Mouse (Mus musculus) layer of hippocampus, adult 2 months (tissue): Measurements from ENCODE around the gene Lzts3. TPM values are rescaled to one million over a fixed set of nuclear protein-coding genes. Genes with fewer than 3 reads are reported as not detected.

Experiments used
- DNase-seq, 2 experiments: peaks; one replicate each; pipeline ENCODE4 v3.0.0; 2022; ENCODE audit warnings: low spot score in 2 of 2
- H3K27ac ChIP-seq: fragments of 200-600 bp; 2 replicates; pipeline ENCODE4 v1.8.1; 2022
- H3K4me3 ChIP-seq: fragments of 200-600 bp; 2 replicates; pipeline ENCODE4 v1.8.1; 2022; ENCODE audit warnings: mild to moderate bottlenecking
- CTCF ChIP-seq: fragments of 200-600 bp; conservative IDR thresholded peaks from 2 replicates; pipeline ENCODE4 v1.8.1; 2022; ENCODE audit warnings: antibody characterized with exemption, mild to moderate bottlenecking, moderate library complexity
- long read RNA-seq, 2 experiments: library from polyadenylated mRNA; stranded (forward); transcript quantifications; one replicate each; pipeline ENCODE4 v2.0.0; 2021; ENCODE audit warnings: borderline mapping rate in 2 of 2
- total RNA-seq, 2 experiments: library from RNA; stranded (reverse); gene quantifications; 2 replicates each; pipeline ENCODE4 v1.2.3; 2021

Lzts3 gene
- 100 to 1,000 TPM; 185 to 196 TPM for total RNA-seq
- long read RNA-seq, experiment 1, full-length matches to known transcripts: 20 of 95 reads
- long read RNA-seq, experiment 1, partial matches to known transcripts: 13 of 95 reads
- long read RNA-seq, experiment 1, other reads (novel, unspliced or antisense): 62 of 95 reads
- long read RNA-seq, experiment 2, full-length matches to known transcripts: 37 of 108 reads
- long read RNA-seq, experiment 2, partial matches to known transcripts: 6 of 108 reads
- long read RNA-seq, experiment 2, other reads (novel, unspliced or antisense): 65 of 108 reads

- TF ChIP-seq CTCF: no peak
- Histone ChIP-seq H3K4me3 (peak within 1 kb of the TSS; percentile 80), H3K27ac (peak within 1 kb of the TSS; percentile 95)
- peak; percentile 91 to 95 for DNase-seq
These were observed at the start of gene Lzts3 for GRCm38 (mm10) chr2:130642684-130643369. TSS of gene Lzts3 (minus strand) at chr2:130642803.

DNA sequence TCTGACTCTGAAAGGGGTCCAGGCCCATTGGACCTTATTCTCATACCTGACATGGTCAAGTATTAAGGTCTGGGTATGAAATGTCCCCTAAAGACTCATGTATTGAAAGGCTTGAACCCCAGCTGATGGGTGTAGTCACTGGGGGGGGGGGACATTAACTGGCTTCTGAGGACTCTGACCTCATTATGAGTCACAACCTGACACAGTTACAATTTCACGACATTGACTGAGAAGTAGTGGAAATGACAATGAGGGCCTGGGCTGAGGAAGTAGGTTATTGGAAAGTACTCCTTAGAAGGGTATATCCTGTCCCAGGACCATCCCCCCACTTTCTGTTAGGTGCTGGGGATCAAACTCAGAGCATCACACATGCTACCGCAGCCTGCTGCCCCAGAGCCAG, 46.4 kb upstream of the Lzts3 start:
- no peak overlapping the region for H3K27ac ChIP-seq
- no peak overlapping the region for H3K4me3 ChIP-seq
- no peak for DNase-seq
- TF ChIP-seq CTCF: no peak

- Histone ChIP-seq H3K4me3 (no peak overlapping the region), H3K27ac (no peak overlapping the region)
- DNase-seq: no peak
- no peak for TF ChIP-seq CTCF
These were observed 42.8 kb upstream of the Lzts3 start for GRCm38 (mm10) chr2:130685426-130685825.

GRCm38 (mm10) chr2:130681531-130681930, 38.9 kb upstream of the Lzts3 start:
- Histone ChIP-seq H3K4me3 (no peak overlapping the region), H3K27ac (no peak overlapping the region)
- no peak for DNase-seq
- no peak for TF ChIP-seq CTCF

GRCm38 (mm10) chr2:130679899-130680298, 37.3 kb upstream of the Lzts3 start:
- no peak for DNase-seq
- Histone ChIP-seq H3K27ac (no peak overlapping the region), H3K4me3 (no peak overlapping the region)
- TF ChIP-seq CTCF: no peak

DNA sequence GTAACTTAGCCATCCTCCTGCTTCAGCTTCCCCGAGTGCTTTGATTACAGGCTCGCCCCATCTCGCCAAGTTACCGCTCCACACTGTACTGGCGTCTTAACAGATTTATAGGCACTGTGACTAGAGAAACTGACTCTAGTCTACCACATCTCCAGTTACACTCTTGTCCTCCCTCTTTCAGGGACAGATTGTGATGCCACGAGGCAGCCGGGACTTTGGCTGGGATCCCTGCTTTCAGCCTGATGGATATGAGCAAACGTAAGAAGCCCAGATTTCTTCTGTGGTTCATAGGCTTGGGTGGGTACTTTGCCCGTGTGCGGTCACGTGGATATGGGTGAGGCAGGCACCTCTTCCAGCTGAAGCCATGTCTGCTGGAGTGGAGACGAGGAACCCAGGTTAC, 36.6 kb upstream of the Lzts3 start:
- H3K27ac ChIP-seq: peak overlapping the region; percentile 23; the same call in 1 of the 2 replicates
- no peak overlapping the region for H3K4me3 ChIP-seq
- peak; percentile 55 to 77 for DNase-seq
- no peak for TF ChIP-seq CTCF

GRCm38 (mm10) chr2:130677211-130677610, 34.6 kb upstream of the Lzts3 start:
- TF ChIP-seq CTCF: no peak
- no peak overlapping the region for H3K4me3 ChIP-seq
- H3K27ac ChIP-seq: no peak overlapping the region
- no peak for DNase-seq

DNA sequence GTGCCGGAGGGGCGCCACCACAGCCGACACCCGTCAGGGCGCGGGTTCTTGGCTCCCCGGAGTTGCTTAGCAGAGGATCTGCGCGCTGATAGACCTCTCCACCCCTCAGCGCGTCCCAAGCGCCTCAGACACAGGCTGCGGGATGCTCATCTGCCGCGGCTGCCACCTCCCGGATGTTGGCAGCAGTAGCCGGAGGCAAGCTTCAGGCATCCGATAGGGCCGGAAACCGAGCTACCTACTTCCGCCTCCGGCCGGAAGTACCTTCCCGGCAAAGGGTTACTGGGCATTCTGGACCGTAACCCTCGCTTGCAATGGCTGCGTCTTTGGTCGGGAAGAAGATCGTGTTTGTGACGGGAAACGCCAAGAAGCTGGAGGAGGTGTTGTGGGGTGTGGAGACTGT, 25.0 kb upstream of the Lzts3 start, which contains the start of gene Itpa:
TSS of gene Itpa (plus strand) at position 52 of the 400 bp plus-strand sequence.
- DNase-seq: peak; percentile 82 to 88
- Histone ChIP-seq H3K4me3 (peak within 1 kb of the TSS; percentile 85), H3K27ac (peak within 1 kb of the TSS; percentile 89)
- TF ChIP-seq CTCF: peak; percentile 81

GRCm38 (mm10) chr2:130664102-130664701, 21.6 kb upstream of the Lzts3 start, which contains the start of gene Ddrgk1:
TSS of gene Ddrgk1 (minus strand) at chr2:130664659.
- peak within 1 kb of the TSS; percentile 99 for H3K27ac ChIP-seq
- peak; percentile 92 to 95 for DNase-seq
- peak; percentile 67 for TF ChIP-seq CTCF
- peak within 1 kb of the TSS; percentile 66 for H3K4me3 ChIP-seq

DNA sequence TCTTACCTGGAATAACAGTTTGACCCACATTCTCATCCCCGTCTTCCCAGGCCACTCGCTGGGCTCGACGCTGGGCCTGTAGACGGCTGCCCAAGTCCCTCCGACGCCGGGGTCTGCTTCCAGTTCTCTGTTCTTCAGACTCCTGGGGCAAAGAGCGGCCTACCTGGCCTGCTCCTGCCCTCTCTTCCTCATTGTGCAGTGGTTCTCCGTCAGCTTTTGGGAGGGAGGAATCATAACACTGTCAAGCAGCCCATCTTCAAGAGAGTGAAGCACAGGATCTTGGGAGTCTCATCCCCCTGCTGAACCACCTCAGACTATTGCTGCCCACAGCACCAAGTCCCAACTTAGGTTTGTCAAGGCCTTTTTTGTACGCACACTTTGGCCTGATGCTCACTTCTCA, 20.7 kb upstream of the Lzts3 start:
- Histone ChIP-seq H3K27ac (peak overlapping the region; percentile 99), H3K4me3 (peak overlapping the region; percentile 66)
- no peak for TF ChIP-seq CTCF
- no peak for DNase-seq

GRCm38 (mm10) chr2:130658530-130658929, 15.9 kb upstream of the Lzts3 start:
- no peak for DNase-seq
- TF ChIP-seq CTCF: no peak
- peak overlapping the region; percentile 99 for H3K27ac ChIP-seq
- H3K4me3 ChIP-seq: no peak overlapping the region

GRCm38 (mm10) chr2:130657541-130657940, 14.9 kb upstream of the Lzts3 start:
- peak; percentile 90 to 92 for DNase-seq
- peak overlapping the region; percentile 99 for H3K27ac ChIP-seq
- no peak for TF ChIP-seq CTCF
- no peak overlapping the region for H3K4me3 ChIP-seq

GRCm38 (mm10) chr2:130656536-130656935, 13.9 kb upstream of the Lzts3 start:
- TF ChIP-seq CTCF: no peak
- Histone ChIP-seq H3K4me3 (no peak overlapping the region), H3K27ac (peak overlapping the region; percentile 99)
- DNase-seq: peak; percentile 53 to 55
